Mouse (Mus musculus) thymus, postnatal 25 days (tissue): Measurements from ENCODE around the gene Cdc16.

ENCODE experiments used
- DNase-seq: peaks from one replicate; pipeline ENCODE4 v3.0.0; 2022

Cdc16 gene

GRCm38 (mm10) chr8:13828598-13829172, 71.2 kb downstream of the Cdc16 start:
- DNase-seq = no peak
